Mouse (Mus musculus) liver, postnatal 0 days (tissue): ENCODE measurements around the gene Acta2.

Experiments used
- CTCF ChIP-seq: sonication (generic); IDR thresholded peaks from 2 replicates; pipeline ENCODE4 v1.5.1; 2016; ENCODE audit warnings: antibody characterized with exemption, low read depth
- EP300 ChIP-seq: IDR thresholded peaks from 2 replicates; pipeline ENCODE4 v1.6.1; 2016; ENCODE audit warnings: antibody characterized with exemption, low read depth, mild to moderate bottlenecking

- TF ChIP-seq CTCF (no peak), EP300 (no peak)
Measured at GRCm38 (mm10) chr19:34202668-34203067, 52.7 kb downstream of the Acta2 start.
